Mouse (Mus musculus): ENCODE measurements around the gene Thbs1.

Gene Thbs1

GRCm38 (mm10) chr2:118111488-118112131, at the start of gene Thbs1:
TSS of gene Thbs1 (plus strand) at chr2:118111876.
- peak; percentile 64 to 73 for DNase-seq (ENCODE audit: low spot score in 2 of 2)

DNA sequence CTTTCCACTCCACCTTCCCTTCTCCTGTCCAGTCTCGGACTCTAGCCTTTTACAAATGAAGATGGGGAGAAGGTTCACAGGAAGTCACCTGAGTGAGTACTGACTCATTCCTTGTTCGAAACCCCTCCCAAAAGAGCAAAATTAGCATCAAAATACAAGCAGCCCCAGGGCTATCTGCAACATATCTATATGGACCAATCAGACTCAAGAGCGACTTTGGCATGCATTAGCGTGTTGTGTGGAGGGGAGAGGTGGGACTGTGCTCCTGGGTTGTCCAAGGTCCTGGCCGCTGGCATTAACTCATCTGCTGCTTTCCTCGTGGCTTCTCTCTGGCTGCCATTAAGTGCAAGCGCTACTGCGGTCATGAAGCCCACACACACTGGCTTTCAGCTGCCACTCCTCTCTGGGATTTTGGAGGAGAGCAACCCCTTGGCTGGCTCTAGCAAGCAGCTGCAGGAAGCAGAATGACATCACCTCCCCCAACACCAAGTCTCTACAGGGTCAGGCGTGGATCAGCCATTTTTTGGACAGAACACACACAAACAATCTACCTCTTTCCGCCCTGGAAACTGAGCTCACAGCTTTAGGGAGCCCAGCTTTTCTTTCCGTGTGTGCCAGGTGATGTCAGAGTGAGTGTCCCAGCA, 47.4 kb upstream of the Thbs1 start:
- DNase-seq (ENCODE audit: low spot score in 2 of 2) = no peak

GRCm38 (mm10) chr2:118066065-118066770, 45.5 kb upstream of the Thbs1 start:
- DNase-seq (ENCODE audit: low spot score in 2 of 2) = no peak

GRCm38 (mm10) chr2:118069975-118070374, 41.7 kb upstream of the Thbs1 start:
- DNase-seq (ENCODE audit: low spot score in 2 of 2) = no peak

GRCm38 (mm10) chr2:118072811-118073372, 38.8 kb upstream of the Thbs1 start:
- no peak for DNase-seq (ENCODE audit: low spot score in 2 of 2)

- no peak for DNase-seq (ENCODE audit: low spot score in 2 of 2)
Measured at GRCm38 (mm10) chr2:118074030-118074429, 37.6 kb upstream of the Thbs1 start.

DNA sequence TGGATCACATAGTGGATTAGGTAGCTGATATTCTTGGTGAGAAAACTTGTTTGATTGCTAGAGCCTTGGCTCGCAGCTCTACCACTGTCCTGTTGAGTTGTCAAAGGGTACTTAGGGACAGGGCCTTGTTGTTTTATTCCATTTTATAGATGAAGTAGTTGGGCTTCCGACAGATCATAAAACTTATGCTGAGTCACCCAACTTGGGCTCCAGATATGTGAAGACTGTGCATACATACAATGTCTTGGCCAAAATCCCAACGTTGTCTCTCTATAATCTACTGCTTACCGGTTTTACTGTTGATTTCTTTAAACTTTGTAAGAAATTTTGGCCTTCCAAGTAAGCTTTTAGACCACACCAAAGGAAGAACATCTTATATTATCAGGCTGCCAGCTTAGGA, 36.5 kb upstream of the Thbs1 start:
- DNase-seq (ENCODE audit: low spot score in 2 of 2) = no peak

- no peak for DNase-seq (ENCODE audit: low spot score in 2 of 2)
Measured at GRCm38 (mm10) chr2:118079131-118079530, 32.5 kb upstream of the Thbs1 start.

GRCm38 (mm10) chr2:118081581-118081980, 30.1 kb upstream of the Thbs1 start:
- DNase-seq (ENCODE audit: low spot score in 2 of 2) = no peak

- no peak for DNase-seq (ENCODE audit: low spot score in 2 of 2)
Measured at GRCm38 (mm10) chr2:118083652-118084051, 28.0 kb upstream of the Thbs1 start.

GRCm38 (mm10) chr2:118084693-118085092, 27.0 kb upstream of the Thbs1 start:
- DNase-seq (ENCODE audit: low spot score in 2 of 2) = no peak

DNA sequence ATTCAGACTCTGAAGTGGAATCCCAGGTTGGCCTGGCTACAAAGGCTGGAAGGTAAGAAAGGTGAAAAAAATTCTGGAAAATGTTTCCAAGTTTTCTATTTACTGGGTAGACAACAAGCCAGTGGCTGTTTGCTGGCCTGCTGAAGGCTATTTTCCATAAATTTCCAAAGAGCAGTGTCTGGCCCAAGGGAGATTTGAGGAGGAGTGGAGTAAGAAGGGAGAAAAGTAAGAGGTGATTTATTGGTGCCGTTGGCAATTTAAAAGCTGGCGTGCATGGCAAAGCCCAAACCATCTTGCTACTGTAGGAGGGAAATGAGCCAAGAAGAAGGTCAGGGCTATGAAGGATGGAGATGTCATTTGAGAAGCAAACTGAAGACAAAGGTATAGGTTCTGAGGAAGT, 26.0 kb upstream of the Thbs1 start:
- no peak for DNase-seq (ENCODE audit: low spot score in 2 of 2)

- no peak for DNase-seq (ENCODE audit: low spot score in 2 of 2)
Measured at GRCm38 (mm10) chr2:118087044-118087726, 24.5 kb upstream of the Thbs1 start.

GRCm38 (mm10) chr2:118091226-118091625, 20.4 kb upstream of the Thbs1 start:
- no peak for DNase-seq (ENCODE audit: low spot score in 2 of 2)

DNA sequence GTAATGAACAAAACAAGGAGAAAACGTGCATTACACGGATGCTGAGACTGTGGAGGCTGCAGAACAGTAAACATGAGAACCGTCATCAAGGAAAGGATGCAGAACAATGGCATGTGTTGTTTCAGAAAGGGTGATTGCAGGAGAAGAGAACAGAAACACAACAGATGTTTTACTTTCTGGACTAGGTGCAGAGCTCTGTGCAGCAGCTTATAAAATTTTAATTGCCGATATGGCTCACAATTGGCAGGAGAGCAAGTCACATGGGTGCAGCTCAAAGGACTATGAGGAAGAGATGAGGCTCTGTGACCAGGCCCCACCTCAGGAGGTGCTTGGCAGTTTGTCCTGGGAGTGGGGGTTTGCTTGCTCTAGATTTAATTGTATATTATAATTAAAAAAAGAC, 12.6 kb upstream of the Thbs1 start:
- no peak for DNase-seq (ENCODE audit: low spot score in 2 of 2)

GRCm38 (mm10) chr2:118102169-118102568, 9.5 kb upstream of the Thbs1 start:
- no peak for DNase-seq (ENCODE audit: low spot score in 2 of 2)

DNA sequence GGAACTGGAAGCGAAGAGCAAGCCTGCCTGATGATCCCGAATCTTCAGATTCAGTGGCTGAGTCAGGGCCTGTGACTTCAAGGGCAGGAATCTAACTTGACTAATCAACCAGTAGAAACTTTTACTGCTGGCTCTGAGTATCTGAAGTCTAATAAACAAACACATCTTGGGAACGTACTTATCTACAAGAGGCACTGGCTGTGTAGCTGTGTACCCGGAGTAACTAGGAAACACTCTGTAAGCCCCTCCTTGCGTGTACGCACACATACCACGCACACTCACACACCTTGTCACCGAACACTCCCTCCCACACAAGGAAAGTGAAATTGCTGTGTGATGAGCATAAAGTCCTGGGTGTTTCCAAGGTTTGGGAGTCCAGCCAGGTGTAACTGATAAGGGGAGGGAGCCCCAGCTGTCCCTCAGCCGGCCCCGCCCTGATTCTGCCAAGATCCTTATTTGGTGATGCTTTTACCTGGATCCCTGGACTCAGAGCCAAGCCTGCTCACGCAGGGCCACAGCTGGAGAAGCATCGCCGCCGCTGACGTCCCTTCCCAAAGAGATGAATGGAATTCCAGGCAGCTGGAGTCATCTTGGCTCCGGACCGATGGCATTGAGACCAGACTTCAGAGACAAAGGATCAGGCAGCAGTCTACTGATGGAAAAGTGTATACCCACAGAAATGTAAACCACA, 1.3 kb upstream of the Thbs1 start:
- DNase-seq (ENCODE audit: low spot score in 2 of 2) = peak; percentile 26 to 31

DNA sequence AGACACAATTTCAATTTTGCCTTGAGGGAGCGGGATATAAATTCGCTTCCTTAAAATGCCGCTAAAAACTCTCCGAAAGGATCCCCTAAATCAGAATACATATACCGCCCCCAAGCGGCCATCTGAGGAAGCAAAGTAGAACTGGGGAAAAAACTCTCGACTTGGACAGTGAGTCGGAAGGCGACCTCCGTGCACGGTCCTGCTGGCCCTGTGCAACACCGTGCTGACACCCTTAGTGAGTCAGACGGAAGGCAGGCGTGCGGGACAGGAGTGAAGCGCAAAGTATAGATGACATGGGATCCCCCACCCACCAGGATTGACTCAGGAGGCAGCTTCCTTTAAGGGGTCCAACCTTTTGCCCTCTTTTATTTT, 574 bp upstream of the Thbs1 start:
- peak; percentile 89 to 93 for DNase-seq (ENCODE audit: low spot score in 2 of 2)

DNA sequence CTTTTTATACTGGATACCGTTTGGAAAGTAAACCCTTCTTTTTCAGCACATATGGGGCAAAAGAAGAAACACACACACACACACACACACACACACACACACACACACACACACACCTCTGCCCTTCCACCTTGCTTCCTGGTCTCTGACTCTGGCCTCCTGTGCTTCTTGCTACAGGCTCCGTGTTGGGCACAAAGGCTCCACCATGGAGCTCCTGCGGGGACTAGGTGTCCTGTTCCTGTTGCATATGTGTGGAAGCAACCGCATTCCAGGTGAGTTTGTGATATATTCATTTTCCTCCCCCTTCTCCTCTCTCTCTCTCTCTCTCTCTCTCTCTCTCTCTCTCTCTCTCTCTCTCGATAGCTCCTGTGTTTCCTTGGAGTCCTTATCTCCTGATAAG, 762 bp downstream of the Thbs1 start:
- DNase-seq (ENCODE audit: low spot score in 2 of 2) = no peak

DNA sequence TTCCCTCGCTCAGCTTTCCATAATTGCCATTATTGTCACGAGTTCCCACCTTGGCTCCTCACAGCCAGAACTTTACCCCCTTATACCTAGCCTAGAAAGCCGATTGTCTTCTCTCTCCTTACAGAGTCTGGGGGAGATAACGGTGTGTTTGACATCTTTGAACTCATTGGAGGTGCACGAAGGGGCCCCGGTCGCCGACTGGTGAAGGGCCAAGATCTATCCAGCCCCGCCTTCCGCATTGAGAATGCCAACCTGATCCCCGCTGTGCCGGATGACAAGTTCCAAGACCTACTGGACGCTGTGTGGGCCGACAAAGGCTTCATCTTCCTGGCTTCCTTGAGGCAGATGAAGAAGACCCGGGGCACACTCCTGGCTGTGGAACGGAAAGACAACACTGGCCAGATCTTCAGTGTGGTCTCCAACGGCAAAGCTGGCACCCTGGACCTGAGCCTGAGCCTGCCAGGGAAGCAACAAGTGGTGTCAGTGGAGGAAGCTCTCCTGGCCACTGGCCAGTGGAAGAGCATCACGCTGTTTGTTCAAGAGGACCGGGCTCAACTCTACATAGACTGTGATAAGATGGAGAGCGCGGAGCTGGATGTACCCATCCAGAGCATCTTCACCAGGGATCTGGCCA, 1.3 kb downstream of the Thbs1 start:
- no peak for DNase-seq (ENCODE audit: low spot score in 2 of 2)
